8 mouse cellular contexts compared by ENCODE assay signal in the genomic region with DNA sequence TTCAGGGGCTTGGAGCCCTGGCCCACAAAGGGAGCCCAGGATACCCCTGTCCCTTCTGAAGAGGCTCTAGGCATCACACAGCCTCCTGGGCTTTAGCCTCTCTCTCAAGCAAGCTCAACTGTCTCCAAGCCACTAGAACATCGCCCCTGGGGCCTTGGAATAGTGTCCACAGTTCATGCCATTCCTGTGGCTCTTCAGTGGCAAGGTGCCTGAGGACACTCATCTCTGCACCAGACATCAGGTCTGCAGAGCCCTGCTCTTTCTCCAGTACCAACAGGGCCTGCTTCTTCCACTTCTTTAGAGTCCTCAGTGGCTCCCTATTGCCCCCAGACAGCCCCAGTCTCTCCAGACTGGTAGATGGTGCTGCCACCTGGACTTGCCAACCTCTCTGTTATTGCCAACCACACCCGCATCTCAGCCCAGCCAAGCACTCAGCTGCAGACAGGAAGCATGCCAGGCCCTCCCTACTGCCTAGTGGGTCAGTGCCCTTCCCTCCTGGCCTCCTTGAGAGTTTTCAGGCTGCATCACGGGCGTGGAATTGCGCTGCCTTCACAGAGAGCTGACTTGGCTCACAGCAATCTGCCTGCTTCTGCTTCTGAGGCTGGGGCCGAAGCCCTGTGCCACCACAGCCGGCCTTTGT. TPM values are rescaled to one million over a fixed set of nuclear protein-coding genes. Genes with fewer than 3 reads are reported as not detected.
DNase-seq lines count a peak whose midpoint lies in the region; ATAC-seq and TF ChIP-seq lines count a peak whose summit lies in the region.

No protein-coding gene starts in this region.

- no peak overlapping the region for H3K9ac ChIP-seq in kidney, embryonic 14.5 days (ENCODE audit: low read depth, low read length)
- no peak overlapping the region for H3K9ac ChIP-seq in lung, embryonic 15.5 days
- no peak overlapping the region for H3K9ac ChIP-seq in hindbrain, embryonic 11.5 days (ENCODE audit: low read depth, low read length)
- no peak overlapping the region for H3K9ac ChIP-seq in midbrain, postnatal 0 days (replicated peaks; ENCODE audit: low read length, poor library complexity, severe bottlenecking)

- no peaks in the 10 kb centered on the region for H3K36me3 ChIP-seq in kidney, adult 2 months (ENCODE audit: control insufficient read depth, insufficient read depth, low read length)
- H3K36me3 ChIP-seq in kidney, embryonic 14.5 days (ENCODE audit: control insufficient read depth, insufficient read depth, low read length): no peaks in the 10 kb centered on the region
- no peaks in the 10 kb centered on the region for H3K36me3 ChIP-seq in lung, embryonic 15.5 days
- H3K36me3 ChIP-seq in hindbrain, embryonic 11.5 days (ENCODE audit: control insufficient read depth, insufficient read depth, low read length): no peaks in the 10 kb centered on the region
- no peaks in the 10 kb centered on the region for H3K36me3 ChIP-seq in midbrain, postnatal 0 days (ENCODE audit: insufficient read depth, low read length)

- no peak overlapping the region for H3K4me3 ChIP-seq in kidney, adult 2 months (ENCODE audit: insufficient read depth, low read depth, low read length)
- H3K4me3 ChIP-seq in kidney, embryonic 14.5 days (ENCODE audit: low read length): no peak overlapping the region
- H3K4me3 ChIP-seq in lung, embryonic 15.5 days: no peak overlapping the region
- no peak overlapping the region for H3K4me3 ChIP-seq in hindbrain, embryonic 11.5 days (ENCODE audit: low read depth, low read length)
- H3K4me3 ChIP-seq in midbrain, postnatal 0 days (ENCODE audit: low read depth, low read length): no peak overlapping the region

- H3K27me3 ChIP-seq in kidney, adult 2 months (replicated peaks; ENCODE audit: control insufficient read depth, insufficient read depth, low read length): no peaks in the 10 kb centered on the region
- no peaks in the 10 kb centered on the region for H3K27me3 ChIP-seq in kidney, embryonic 14.5 days (ENCODE audit: control insufficient read depth, insufficient read depth, low read length)
- H3K27me3 ChIP-seq in lung, embryonic 15.5 days: no peaks in the 10 kb centered on the region
- no peaks in the 10 kb centered on the region for H3K27me3 ChIP-seq in hindbrain, embryonic 11.5 days (ENCODE audit: control insufficient read depth, insufficient read depth, low read length)
- H3K27me3 ChIP-seq in midbrain, postnatal 0 days (ENCODE audit: insufficient read depth, low read length): no peaks in the 10 kb centered on the region

- peaks cover 21% of the 10 kb centered on the region for H3K4me1 ChIP-seq in kidney, adult 2 months (ENCODE audit: control insufficient read depth, insufficient read depth, low read length)
- 0 out of 2 replicates have a peak, but pooled peaks cover 12% of the 10 kb centered on the region for H3K4me1 ChIP-seq in kidney, embryonic 14.5 days (ENCODE audit: control insufficient read depth, insufficient read depth, low read length)
- peaks cover 56% of the 10 kb centered on the region for H3K4me1 ChIP-seq in lung, embryonic 15.5 days
- H3K4me1 ChIP-seq in hindbrain, embryonic 11.5 days (replicated peaks; ENCODE audit: control insufficient read depth, insufficient read depth, low read length): no peaks in the 10 kb centered on the region
- H3K4me1 ChIP-seq in midbrain, postnatal 0 days (ENCODE audit: insufficient read depth, low read length): 0 out of 2 replicates have a peak, but pooled peaks cover 7% of the 10 kb centered on the region

- WGBS in kidney, adult 2 months: 48% methylated on average over 7 of the region's 7 CpGs
- 84% methylated on average over 7 of the region's 7 CpGs for WGBS in kidney, embryonic 14.5 days
- WGBS in lung, embryonic 15.5 days: 76% methylated on average over 7 of the region's 7 CpGs
- 86% methylated on average over 7 of the region's 7 CpGs for WGBS in hindbrain, embryonic 11.5 days
- WGBS in midbrain, postnatal 0 days: 75% methylated on average over 7 of the region's 7 CpGs

- DNase-seq in kidney, adult 2 months: peak; percentile 68
- DNase-seq in NIH3T3 (ENCODE audit: low read depth): peak; percentile 54
- peak; percentile 42 to 45 for DNase-seq in cerebellum, postnatal 36 days
- no peak for DNase-seq in hindbrain, embryonic 11.5 days (ENCODE audit: low spot score)
- DNase-seq in midbrain, postnatal 0 days (ENCODE audit: low spot score): no peak
- DNase-seq in spleen, postnatal 10 days (ENCODE audit: low spot score in 2 of 2): no peak

- no peaks in the 10 kb centered on the region for H3K9me3 ChIP-seq in kidney, embryonic 14.5 days (ENCODE audit: control insufficient read depth, low read length)
- no peaks in the 10 kb centered on the region for H3K9me3 ChIP-seq in lung, embryonic 15.5 days
- H3K9me3 ChIP-seq in hindbrain, embryonic 11.5 days (ENCODE audit: control insufficient read depth, low read length): no peaks in the 10 kb centered on the region
- H3K9me3 ChIP-seq in midbrain, postnatal 0 days (ENCODE audit: low read length): no peaks in the 10 kb centered on the region

- no peak overlapping the region for H3K27ac ChIP-seq in kidney, adult 2 months (ENCODE audit: insufficient read depth, low read depth, low read length)
- H3K27ac ChIP-seq in kidney, embryonic 14.5 days (ENCODE audit: low read depth, low read length): no peak overlapping the region
- 0 out of 2 replicates have a peak overlapping the region, but pooled peaks have one; percentile 1 for H3K27ac ChIP-seq in lung, embryonic 15.5 days
- H3K27ac ChIP-seq in hindbrain, embryonic 11.5 days (ENCODE audit: low read depth, low read length): no peak overlapping the region
- H3K27ac ChIP-seq in midbrain, postnatal 0 days (ENCODE audit: low read depth, low read length): no peak overlapping the region

- H3K4me2 ChIP-seq in kidney, embryonic 14.5 days (replicated peaks; ENCODE audit: low read depth, low read length): no peak overlapping the region
- no peak overlapping the region for H3K4me2 ChIP-seq in lung, embryonic 15.5 days
- H3K4me2 ChIP-seq in hindbrain, embryonic 11.5 days (replicated peaks; ENCODE audit: low read depth, low read length): no peak overlapping the region
- no peak overlapping the region for H3K4me2 ChIP-seq in midbrain, postnatal 0 days (ENCODE audit: low read depth, low read length, poor library complexity, severe bottlenecking)

- no peak for TF ChIP-seq CTCF in kidney, adult 2 months (conservative IDR thresholded peaks at IDR 0.05; ENCODE audit: insufficient read depth, insufficient read length, low read depth, low read length)
- TF ChIP-seq CTCF in midbrain, postnatal 0 days (IDR thresholded peaks at IDR 0.05): no peak

- TF ChIP-seq POLR2A in kidney, adult 2 months (IDR thresholded peaks at IDR 0.05; ENCODE audit: low read depth, low read length): no peak

- no peak for ATAC-seq in kidney, embryonic 14.5 days (ENCODE audit: low FRiP score, low TSS enrichment)
- no peak for ATAC-seq in lung, embryonic 15.5 days (ENCODE audit: borderline replicate concordance, extremely low read depth, low FRiP score, low TSS enrichment)
- ATAC-seq in hindbrain, embryonic 11.5 days (ENCODE audit: low FRiP score): no peak
- ATAC-seq in midbrain, postnatal 0 days (ENCODE audit: low FRiP score): no peak

RNA-seq across cellular contexts. Expression of gene Il4ra, which starts 8.3 kb away (rescaled TPM):
- 16.1 and 20.3 TPM in 2 replicates for polyA plus RNA-seq in kidney, adult 2 months (2012; rRNA removed)
- polyA plus RNA-seq in kidney, embryonic 14.5 days (2014; fragmentation: Nextera tagmentation; extraction: Ambion mirVana): 4.0 and 5.9 TPM in 2 replicates
- 15.3 and 16.5 TPM in 2 replicates for polyA plus RNA-seq in lung, embryonic 15.5 days (2015; fragmentation: Nextera tagmentation; extraction: Ambion mirVana)
- polyA plus RNA-seq in hindbrain, embryonic 11.5 days (2014; fragmentation: Nextera tagmentation; extraction: Ambion mirVana): 2.5 and 2.6 TPM in 2 replicates
- 11.0 and 12.9 TPM in 2 replicates for total RNA-seq in midbrain, postnatal 0 days (2014; rRNA removed)
- polyA plus RNA-seq in midbrain, postnatal 0 days (2015; fragmentation: Nextera tagmentation; extraction: Ambion mirVana): 5.4 and 6.7 TPM in 2 replicates

RNA-seq across cellular contexts. Expression of gene Il21r, which starts 43.0 kb away (rescaled TPM):
- 1.4 and 6.4 TPM in 2 replicates for polyA plus RNA-seq in kidney, adult 2 months (2012; rRNA removed)
- polyA plus RNA-seq in kidney, embryonic 14.5 days (2014; fragmentation: Nextera tagmentation; extraction: Ambion mirVana): 0.13 and 0.22 TPM in 2 replicates
- polyA plus RNA-seq in lung, embryonic 15.5 days (2015; fragmentation: Nextera tagmentation; extraction: Ambion mirVana): 0.30 and 0.74 TPM in 2 replicates
- polyA plus RNA-seq in hindbrain, embryonic 11.5 days (2014; fragmentation: Nextera tagmentation; extraction: Ambion mirVana): 0.09 and 0.25 TPM in 2 replicates
- 0.44 and 0.61 TPM in 2 replicates for total RNA-seq in midbrain, postnatal 0 days (2014; rRNA removed)
- polyA plus RNA-seq in midbrain, postnatal 0 days (2015; fragmentation: Nextera tagmentation; extraction: Ambion mirVana): 0.21 and 0.44 TPM in 2 replicates

Comparison
In these comparisons a context has a peak if more than half of its experiments do, and no peak if none do; other contexts are left out.
1. DNase-seq: peak in kidney, adult 2 months (single experiment), NIH3T3 (single experiment) and cerebellum, postnatal 36 days (2 of 2); none in hindbrain, embryonic 11.5 days (single experiment), midbrain, postnatal 0 days (single experiment) and spleen, postnatal 10 days (0 of 2).